Mouse (Mus musculus): ENCODE results near the gene Mypn. TPM values are rescaled to one million over a fixed set of nuclear protein-coding genes. Genes with fewer than 3 reads are reported as not detected.

Gene Mypn
- total and polyA plus RNA-seq, 3 experiments: 0.17 to 0.81 (median 0.39) TPM

- in situ Hi-C loops (cut with MboI; ENCODE audit: low pct_ligation_motif_present, low pct_unique_long_range_greater_than_20kb, low sequenced_read_pairs): no loop called here
- no peak for TF ChIP-seq EP300 (IDR thresholded peaks at IDR 0.05; ENCODE audit: low read length)
- TF ChIP-seq SMC3 (IDR thresholded peaks at IDR 0.05; ENCODE audit: low read depth, low read length): no peak
- TF ChIP-seq ETS1 (conservative IDR thresholded peaks at IDR 0.05; ENCODE audit: low read depth, low read length): no peak
- TF ChIP-seq JUND (conservative IDR thresholded peaks at IDR 0.05; ENCODE audit: low read depth, low read length): no peak
- TF ChIP-seq RAD21 (IDR thresholded peaks at IDR 0.05; ENCODE audit: low read depth, low read length): no peak
- no peak for TF ChIP-seq MAZ (IDR thresholded peaks at IDR 0.05; ENCODE audit: low read depth, low read length)
- no peak for TF ChIP-seq CHD1 (IDR thresholded peaks at IDR 0.05; ENCODE audit: low read depth, low read length)
- Histone ChIP-seq H3K79me2 (replicated peaks; ENCODE audit: control insufficient read depth, extremely low read depth, insufficient read depth, poor library complexity, severe bottlenecking) (no peaks in the 10 kb centered on the region), H3K9ac (ENCODE audit: insufficient read depth, low read depth) (no peak overlapping the region), H3K4me1 (ENCODE audit: control insufficient read depth in 1 of 2, insufficient read depth in 2 of 2) (peaks cover 0 to 2% of the 10 kb centered on the region in 2 experiments; a peak in 1 of 4 replicates), H3K36me3 (replicated peaks in 1 of 2; ENCODE audit: control insufficient read depth in 1 of 2, insufficient read depth in 1 of 2, low read length in 1 of 2) (no peaks in the 10 kb centered on the region), H3K9me3 (replicated peaks; ENCODE audit: low read length) (no peaks in the 10 kb centered on the region), H3K4me3 (replicated peaks in 1 of 3; ENCODE audit: low read depth in 2 of 3, low read length in 2 of 3, poor library complexity in 1 of 3) (no peak overlapping the region), H3K27ac (ENCODE audit: insufficient read depth, low read depth) (no peak overlapping the region), H3K27me3 (replicated peaks) (no peaks in the 10 kb centered on the region), H3K4me2 (ENCODE audit: insufficient read depth, low read depth, poor library complexity, severe bottlenecking) (no peak overlapping the region)
- no peak for DNase-seq (ENCODE audit: extremely low read depth)
- dilution Hi-C loops (cut with MboI; ENCODE audit: extremely low pct_ligation_motif_present, extremely low pct_unique_long_range_greater_than_20kb, low sequenced_read_pairs): no loop called here
These were observed 75.5 kb downstream of the Mypn start for GRCm38 (mm10) chr10:63128256-63128655.

- H3K27ac ChIP-seq (ENCODE audit: insufficient read depth, low read depth): no peak overlapping the region
- dilution Hi-C loops (cut with MboI; ENCODE audit: extremely low pct_ligation_motif_present, extremely low pct_unique_long_range_greater_than_20kb, low sequenced_read_pairs): no loop called here
- in situ Hi-C loops (cut with MboI; ENCODE audit: low pct_ligation_motif_present, low pct_unique_long_range_greater_than_20kb, low sequenced_read_pairs): no loop called here
These were observed 76.6 kb downstream of the Mypn start for GRCm38 (mm10) chr10:63127156-63127555.

DNA sequence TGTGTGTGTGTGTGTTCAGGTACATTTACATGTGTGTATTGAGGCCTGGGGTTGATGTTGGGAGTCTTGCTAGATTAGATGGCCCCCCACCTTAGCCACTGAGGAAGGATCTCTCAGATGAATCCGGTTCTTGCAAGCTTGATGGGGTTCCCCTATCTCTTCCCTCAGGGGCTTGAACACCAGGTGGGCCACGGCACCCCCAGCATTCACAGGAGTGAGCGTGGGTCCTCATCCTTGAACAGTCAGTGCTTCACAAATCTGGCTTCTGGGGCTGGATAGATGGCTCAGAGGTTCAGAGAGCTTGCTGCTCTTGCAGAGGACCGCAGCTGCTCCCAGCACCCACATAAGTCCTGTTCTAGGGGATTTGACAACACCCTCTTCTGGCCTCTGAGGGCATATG lies 77.6 kb downstream of the Mypn start:
- Histone ChIP-seq H3K36me3 (replicated peaks in 1 of 2; ENCODE audit: control insufficient read depth in 1 of 2, insufficient read depth in 1 of 2, low read length in 1 of 2) (no peaks in the 10 kb centered on the region), H3K79me2 (replicated peaks; ENCODE audit: control insufficient read depth, extremely low read depth, insufficient read depth, poor library complexity, severe bottlenecking) (no peaks in the 10 kb centered on the region), H3K4me1 (ENCODE audit: control insufficient read depth in 1 of 2, insufficient read depth in 2 of 2) (peaks cover 0 to 6% of the 10 kb centered on the region in 2 experiments; a peak in 2 of 4 replicates), H3K4me3 (replicated peaks in 1 of 3; ENCODE audit: low read depth in 2 of 3, low read length in 2 of 3, poor library complexity in 1 of 3) (no peak overlapping the region), H3K27ac (ENCODE audit: insufficient read depth, low read depth) (no peak overlapping the region), H3K4me2 (ENCODE audit: insufficient read depth, low read depth, poor library complexity, severe bottlenecking) (no peak overlapping the region), H3K9ac (ENCODE audit: insufficient read depth, low read depth) (no peak overlapping the region), H3K27me3 (replicated peaks) (no peaks in the 10 kb centered on the region), H3K9me3 (replicated peaks; ENCODE audit: low read length) (no peaks in the 10 kb centered on the region)
- in situ Hi-C loops (cut with MboI; ENCODE audit: low pct_ligation_motif_present, low pct_unique_long_range_greater_than_20kb, low sequenced_read_pairs) (no loop called here), dilution Hi-C loops (cut with MboI; ENCODE audit: extremely low pct_ligation_motif_present, extremely low pct_unique_long_range_greater_than_20kb, low sequenced_read_pairs) (no loop called here)
- no peak for TF ChIP-seq NRF1 (IDR thresholded peaks at IDR 0.05; ENCODE audit: low read depth, low read length)
- no peak for TF ChIP-seq MYC (IDR thresholded peaks at IDR 0.05; ENCODE audit: low read depth, low read length)
- no peak for TF ChIP-seq HCFC1 (IDR thresholded peaks at IDR 0.05; ENCODE audit: low read depth, low read length)
- no peak for TF ChIP-seq CHD2 (IDR thresholded peaks at IDR 0.05; ENCODE audit: low read length)
- no peak for TF ChIP-seq E2F4 (IDR thresholded peaks at IDR 0.05; ENCODE audit: insufficient replicate concordance, low read depth, low read length)
- no peak for TF ChIP-seq PAX5 (IDR thresholded peaks at IDR 0.05; ENCODE audit: low read length)
- TF ChIP-seq MEF2A (IDR thresholded peaks at IDR 0.05; ENCODE audit: borderline replicate concordance, low read depth, low read length): no peak
- no peak for TF ChIP-seq RCOR1 (conservative IDR thresholded peaks at IDR 0.05; ENCODE audit: low read depth, low read length)
- no peak for TF ChIP-seq MAFK (IDR thresholded peaks at IDR 0.05; ENCODE audit: insufficient replicate concordance, low read length)
- TF ChIP-seq MXI1 (IDR thresholded peaks at IDR 0.05; ENCODE audit: low read depth, low read length): no peak
- TF ChIP-seq POLR2A (IDR thresholded peaks at IDR 0.05; ENCODE audit: low read depth, low read length): no peak
- TF ChIP-seq TCF12 (IDR thresholded peaks at IDR 0.05; ENCODE audit: low read depth, low read length): no peak
- TF ChIP-seq EP300 (IDR thresholded peaks at IDR 0.05; ENCODE audit: low read length): no peak
- no peak for TF ChIP-seq BHLHE40 (IDR thresholded peaks at IDR 0.05; ENCODE audit: low read depth, low read length)
- no peak for DNase-seq (ENCODE audit: extremely low read depth)

More at GRCm38 (mm10) chr10:63127156-63127555, 76.6 kb downstream of the Mypn start:
- H3K36me3 ChIP-seq (replicated peaks in 1 of 2; ENCODE audit: control insufficient read depth in 1 of 2, insufficient read depth in 1 of 2, low read length in 1 of 2): no peaks in the 10 kb centered on the region
- H3K4me2 ChIP-seq (ENCODE audit: insufficient read depth, low read depth, poor library complexity, severe bottlenecking): no peak overlapping the region
- DNase-seq (ENCODE audit: extremely low read depth): no peak
- no peaks in the 10 kb centered on the region for H3K27me3 ChIP-seq (replicated peaks)
- no peak overlapping the region for H3K9ac ChIP-seq (ENCODE audit: insufficient read depth, low read depth)
- TF ChIP-seq UBTF (IDR thresholded peaks at IDR 0.05; ENCODE audit: low read depth, low read length): no peak
- no peak for TF ChIP-seq ZC3H11A (IDR thresholded peaks at IDR 0.05; ENCODE audit: low read depth, low read length)
- no peak for TF ChIP-seq SMC3 (IDR thresholded peaks at IDR 0.05; ENCODE audit: low read depth, low read length)
- TF ChIP-seq RAD21 (IDR thresholded peaks at IDR 0.05; ENCODE audit: low read depth, low read length): no peak
- no peak for TF ChIP-seq EP300 (IDR thresholded peaks at IDR 0.05; ENCODE audit: low read length)
- no peak for TF ChIP-seq MAX (IDR thresholded peaks at IDR 0.05; ENCODE audit: low read length)
- no peak for TF ChIP-seq RCOR1 (conservative IDR thresholded peaks at IDR 0.05; ENCODE audit: low read depth, low read length)
- TF ChIP-seq USF1 (IDR thresholded peaks at IDR 0.05; ENCODE audit: low read depth, low read length): no peak
- H3K4me1 ChIP-seq (ENCODE audit: control insufficient read depth in 1 of 2, insufficient read depth in 2 of 2): peaks cover 0 to 6% of the 10 kb centered on the region in 2 experiments; a peak in 2 of 4 replicates
- no peaks in the 10 kb centered on the region for H3K79me2 ChIP-seq (replicated peaks; ENCODE audit: control insufficient read depth, extremely low read depth, insufficient read depth, poor library complexity, severe bottlenecking)
- H3K4me3 ChIP-seq (replicated peaks in 1 of 3; ENCODE audit: low read depth in 2 of 3, low read length in 2 of 3, poor library complexity in 1 of 3): no peak overlapping the region
- H3K9me3 ChIP-seq (replicated peaks; ENCODE audit: low read length): no peaks in the 10 kb centered on the region

All from CH12.LX (cell line).